7 mouse cellular contexts compared by ENCODE assay signal in genomic region chr17:71001699-71002080, GRCm38 (mm10). TPM values are rescaled to one million over a fixed set of nuclear protein-coding genes. Genes with fewer than 3 reads are reported as not detected.
DNase-seq lines count a peak whose midpoint lies in the region; ATAC-seq and TF ChIP-seq lines count a peak whose summit lies in the region.

No protein-coding gene starts in this region.

- H3K36me3 ChIP-seq in intestine, embryonic 15.5 days, result no peaks in the 10 kb centered on the region
- H3K36me3 ChIP-seq in lung, postnatal 0 days (ENCODE audit: insufficient read depth, low read length), result no peaks in the 10 kb centered on the region

- peak; percentile 73 for ATAC-seq in intestine, embryonic 15.5 days
- peak; percentile 43; the same call in 1 of the 2 replicates for ATAC-seq in lung, postnatal 0 days

- DNase-seq in ovary, postnatal 14 days (ENCODE audit: low spot score), result peak; percentile 42
- no peak for DNase-seq in ovary, postnatal 36 days (ENCODE audit: low spot score)
- DNase-seq in brain, embryonic 14.5 days (ENCODE audit: low read depth), result peak; percentile 63
- peak; percentile 40 for DNase-seq in forelimb bud, embryonic 11.5 days (ENCODE audit: low read depth, low spot score)
- DNase-seq in lung, postnatal 0 days (ENCODE audit: low spot score), result peak; percentile 81
- DNase-seq in skeletal muscle tissue, adult 2 months (ENCODE audit: low read depth, low spot score), result peak; percentile 63

- no peak for TF ChIP-seq EP300 in lung, postnatal 0 days (IDR thresholded peaks at IDR 0.05)

- peak overlapping the region; percentile 91 for H3K4me3 ChIP-seq in intestine, embryonic 15.5 days (replicated peaks)
- H3K4me3 ChIP-seq in lung, postnatal 0 days (ENCODE audit: low read depth, low read length), result peak overlapping the region; percentile 93

- H3K4me1 ChIP-seq in intestine, embryonic 15.5 days (replicated peaks), result peaks cover 18% of the 10 kb centered on the region
- H3K4me1 ChIP-seq in lung, postnatal 0 days (ENCODE audit: insufficient read depth, low read depth, low read length), result peaks cover 13% of the 10 kb centered on the region; the same call in 1 of the 2 replicates

- H3K27ac ChIP-seq in intestine, embryonic 15.5 days, result peak overlapping the region; percentile 100
- H3K27ac ChIP-seq in lung, postnatal 0 days (ENCODE audit: low read length), result peak overlapping the region; percentile 100

- TF ChIP-seq CTCF in brain, embryonic 14.5 days (IDR thresholded peaks at IDR 0.05; ENCODE audit: borderline replicate concordance, extremely low read depth, insufficient read depth, insufficient read length), result no peak
- no peak for TF ChIP-seq CTCF in lung, postnatal 0 days (IDR thresholded peaks at IDR 0.05)

- H3K9ac ChIP-seq in intestine, embryonic 15.5 days, result peak overlapping the region; percentile 98
- H3K9ac ChIP-seq in lung, postnatal 0 days (replicated peaks; ENCODE audit: low read depth), result peak overlapping the region; percentile 100

- H3K27me3 ChIP-seq in intestine, embryonic 15.5 days (replicated peaks), result no peaks in the 10 kb centered on the region
- H3K27me3 ChIP-seq in lung, postnatal 0 days (replicated peaks; ENCODE audit: insufficient read depth, low read length), result no peaks in the 10 kb centered on the region

- TF ChIP-seq POLR2A in brain, embryonic 14.5 days (IDR thresholded peaks at IDR 0.05; ENCODE audit: borderline replicate concordance, extremely low read depth, insufficient read depth, insufficient read length, poor library complexity, severe bottlenecking), result no peak

- peak overlapping the region; percentile 60 for H3K4me2 ChIP-seq in intestine, embryonic 15.5 days (replicated peaks)
- peak overlapping the region; percentile 57 for H3K4me2 ChIP-seq in lung, postnatal 0 days (replicated peaks; ENCODE audit: low read depth, low read length)

- H3K9me3 ChIP-seq in intestine, embryonic 15.5 days, result no peaks in the 10 kb centered on the region
- no peaks in the 10 kb centered on the region for H3K9me3 ChIP-seq in lung, postnatal 0 days (ENCODE audit: low read length)

- under 1% methylated on average over 35 of the region's 43 CpGs for WGBS in intestine, embryonic 15.5 days
- under 1% methylated on average over 33 of the region's 43 CpGs for WGBS in lung, postnatal 0 days

RNA-seq across cellular contexts. Expression of gene Myom1, which starts 0.7 kb away (rescaled TPM):
- 1.6 and 2.3 TPM in 2 replicates for polyA plus RNA-seq in brain, embryonic 14.5 days (2012; rRNA removed)
- 11.1 and 12.6 TPM in 2 replicates for polyA plus RNA-seq in intestine, embryonic 15.5 days (2015; fragmentation: Nextera tagmentation; extraction: Ambion mirVana)
- polyA plus RNA-seq in lung, postnatal 0 days (2015; fragmentation: Nextera tagmentation; extraction: Ambion mirVana), result 9.2 and 12.7 TPM in 2 replicates

RNA-seq across cellular contexts. Expression of gene Myl12a, which starts 1.0 kb away (rescaled TPM):
- polyA plus RNA-seq in brain, embryonic 14.5 days (2012; rRNA removed), result 77.6 and 83.0 TPM in 2 replicates
- 490 and 556 TPM in 2 replicates for polyA plus RNA-seq in intestine, embryonic 15.5 days (2015; fragmentation: Nextera tagmentation; extraction: Ambion mirVana)
- polyA plus RNA-seq in lung, postnatal 0 days (2015; fragmentation: Nextera tagmentation; extraction: Ambion mirVana), result 1,283 and 1,300 TPM in 2 replicates
